Mouse (Mus musculus): ENCODE measurements around the gene Rrbp1. TPM values are rescaled to one million over a fixed set of nuclear protein-coding genes. Genes with fewer than 3 reads are reported as not detected.

Rrbp1 gene
- total and polyA plus RNA-seq, 3 experiments, result 56.7 to 128 (median 127) TPM

DNA sequence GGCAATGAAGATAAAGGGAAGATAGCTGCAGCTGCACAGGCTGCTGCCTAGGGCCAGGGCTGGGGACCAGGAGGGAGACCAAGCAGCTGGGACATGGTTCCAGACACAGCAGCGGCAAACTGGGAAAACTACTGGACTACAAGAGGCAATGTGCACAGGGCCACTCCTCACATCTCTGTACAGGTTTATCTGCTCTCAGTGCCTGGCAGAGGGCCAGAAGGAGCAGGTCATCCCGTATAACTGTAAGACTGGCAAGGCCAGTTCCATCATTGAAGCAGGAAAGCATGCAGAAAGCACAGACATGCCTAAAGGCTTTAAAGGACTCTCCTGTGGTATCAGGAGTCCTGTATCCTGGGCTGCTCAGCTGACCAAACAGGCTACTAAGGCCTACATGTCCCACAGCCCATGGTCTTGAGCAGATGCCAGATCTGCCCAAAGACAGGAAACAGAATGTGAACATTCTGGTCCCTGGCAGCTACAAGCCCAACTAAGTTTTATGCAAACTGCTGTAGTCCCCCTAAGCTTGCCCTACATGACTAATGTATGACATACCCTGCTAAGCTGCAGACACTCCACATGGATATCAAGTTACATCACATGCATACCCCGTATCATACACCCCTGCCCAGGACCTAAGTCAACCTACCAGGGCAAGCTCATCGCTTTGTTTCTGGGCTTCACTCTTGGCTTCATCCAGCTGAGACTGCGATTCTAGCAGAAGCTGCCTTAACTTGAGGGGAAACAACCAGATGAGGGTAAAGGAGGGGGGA lies 59.3 kb downstream of the Rrbp1 start:
- DNase-seq (ENCODE audit: low read depth, low spot score), result peak; percentile 38
- Histone ChIP-seq H3K27me3 (ENCODE audit: control insufficient read depth in 1 of 2, insufficient read depth in 2 of 2, low read length in 2 of 2) (no peaks in the 10 kb centered on the region), H3K79me2 (ENCODE audit: control insufficient read depth, insufficient read depth, low read length, poor library complexity) (no peaks in the 10 kb centered on the region), H3K27ac (ENCODE audit: control insufficient read depth, low read depth, low read length) (no peak overlapping the region), H3K9me3 (replicated peaks; ENCODE audit: insufficient read depth, low read length) (no peaks in the 10 kb centered on the region), H3K9ac (ENCODE audit: control insufficient read depth, low read depth, low read length, poor library complexity, severe bottlenecking) (no peak overlapping the region), H3K4me1 (ENCODE audit: control insufficient read depth in 1 of 2, insufficient read depth in 2 of 2, low read length in 2 of 2) (peaks cover 0 to 2% of the 10 kb centered on the region in 2 experiments; a peak in 1 of 4 replicates), H3K4me3 (ENCODE audit: control insufficient read depth in 1 of 2, insufficient read depth in 1 of 2, low read depth in 2 of 2, low read length in 2 of 2) (no peak overlapping the region), H3K36me3 (ENCODE audit: control insufficient read depth in 1 of 2, insufficient read depth in 2 of 2, low read length in 2 of 2) (peaks cover 7 to 10% of the 10 kb centered on the region in 2 experiments)
- TF ChIP-seq SMC3 (IDR thresholded peaks at IDR 0.05; ENCODE audit: low read depth, low read length) (0 out of 2 replicates have a peak, but pooled peaks have one; percentile 6), KAT2A (conservative IDR thresholded peaks at IDR 0.05; ENCODE audit: low read depth, low read length) (no peak)

DNA sequence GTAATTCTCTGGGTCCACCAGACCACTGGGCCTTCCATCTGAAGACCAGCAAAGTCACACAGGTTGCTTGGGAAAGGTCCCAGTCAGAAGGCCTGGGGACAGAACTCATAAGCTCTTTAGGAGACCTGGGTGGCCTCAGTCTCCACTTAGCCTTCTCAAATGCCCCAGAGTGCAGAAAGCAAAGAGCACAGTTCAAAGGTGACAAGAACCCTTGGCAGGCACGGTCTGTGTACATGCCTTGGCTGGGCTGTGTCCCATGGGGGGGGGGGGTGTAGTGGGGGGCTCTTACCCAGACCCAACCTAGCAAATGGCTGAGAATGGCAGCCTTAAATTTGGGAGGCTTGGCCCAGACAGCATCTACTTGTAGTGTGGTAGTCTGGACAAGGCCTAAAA lies 60.0 kb downstream of the Rrbp1 start:
- Histone ChIP-seq H3K79me2 (ENCODE audit: control insufficient read depth, insufficient read depth, low read length, poor library complexity) (no peaks in the 10 kb centered on the region), H3K27me3 (ENCODE audit: control insufficient read depth in 1 of 2, insufficient read depth in 2 of 2, low read length in 2 of 2) (no peaks in the 10 kb centered on the region), H3K27ac (ENCODE audit: control insufficient read depth, low read depth, low read length) (no peak overlapping the region), H3K36me3 (ENCODE audit: control insufficient read depth in 1 of 2, insufficient read depth in 2 of 2, low read length in 2 of 2) (peaks cover 7 to 10% of the 10 kb centered on the region in 2 experiments), H3K9ac (ENCODE audit: control insufficient read depth, low read depth, low read length, poor library complexity, severe bottlenecking) (no peak overlapping the region), H3K9me3 (replicated peaks; ENCODE audit: insufficient read depth, low read length) (no peaks in the 10 kb centered on the region), H3K4me3 (ENCODE audit: control insufficient read depth in 1 of 2, insufficient read depth in 1 of 2, low read depth in 2 of 2, low read length in 2 of 2) (no peak overlapping the region), H3K4me1 (ENCODE audit: control insufficient read depth in 1 of 2, insufficient read depth in 2 of 2, low read length in 2 of 2) (peaks cover 0 to 2% of the 10 kb centered on the region in 2 experiments; a peak in 1 of 4 replicates)
- no peak for DNase-seq (ENCODE audit: low read depth, low spot score)
- TF ChIP-seq NRF1 (IDR thresholded peaks at IDR 0.05; ENCODE audit: insufficient read depth, low read depth, low read length, poor library complexity, severe bottlenecking) (no peak), MEF2A (IDR thresholded peaks at IDR 0.05; ENCODE audit: extremely low read depth, insufficient replicate concordance, low read depth, low read length, poor library complexity, severe bottlenecking) (no peak), TCF12 (IDR thresholded peaks at IDR 0.05; ENCODE audit: low read depth, low read length) (no peak), TBP (IDR thresholded peaks at IDR 0.05; ENCODE audit: low read depth, low read length) (no peak), EP300 (IDR thresholded peaks at IDR 0.05; ENCODE audit: low read depth in 1 of 2, low read length in 2 of 2) (no peak), KAT2A (conservative IDR thresholded peaks at IDR 0.05; ENCODE audit: low read depth, low read length) (no peak), MAX (IDR thresholded peaks at IDR 0.05; ENCODE audit: low read length) (no peak), GATA1 (IDR thresholded peaks at IDR 0.05; ENCODE audit: low read depth, low read length) (no peak), ZMIZ1 (IDR thresholded peaks at IDR 0.05; ENCODE audit: low read depth, low read length) (no peak), UBTF (IDR thresholded peaks at IDR 0.05; ENCODE audit: borderline replicate concordance, insufficient read depth, low read depth, low read length) (no peak), SIN3A (IDR thresholded peaks at IDR 0.05; ENCODE audit: low read length) (no peak), RAD21 (IDR thresholded peaks at IDR 0.05; ENCODE audit: low read depth, low read length) (no peak), GABPA (IDR thresholded peaks at IDR 0.05; ENCODE audit: low read depth, low read length) (no peak), USF1 (IDR thresholded peaks at IDR 0.05; ENCODE audit: low read depth, low read length) (no peak), ZC3H11A (IDR thresholded peaks at IDR 0.05; ENCODE audit: low read depth, low read length) (no peak), MAFK (IDR thresholded peaks at IDR 0.05; ENCODE audit: borderline replicate concordance, low read depth, low read length) (no peak), MYB (IDR thresholded peaks at IDR 0.05; ENCODE audit: low read depth, low read length) (no peak)
